Mouse (Mus musculus) midbrain, embryonic 11.5 days (tissue): ENCODE measurements around the gene Vmn1r14. TPM values are rescaled to one million over a fixed set of nuclear protein-coding genes. Genes with fewer than 3 reads are reported as not detected.
"Not testable (repeated sequence)": the region's sequence is repeated elsewhere in the genome, so short reads cannot be mapped to it uniquely, and the experiment has no call there.

Experiments
- ATAC-seq: fragments of 200-750 bp; cut with Nextera tagmentation; 2 replicates; pipeline ENCODE4 v1.8.0; 2017; ENCODE audit warnings: moderate TSS enrichment, moderate library complexity; ENCODE audit not compliant: low FRiP score
- DNase-seq: peaks from one replicate; pipeline ENCODE4 v3.0.0; 2015; ENCODE audit warnings: low spot score; ENCODE audit errors: missing footprints
- H3K27ac ChIP-seq: fragments of 300-500 bp; sonication (generic); 2 replicates; pipeline ENCODE4 v1.5.1; 2014; ENCODE audit warnings: low read depth, low read length
- H3K27me3 ChIP-seq: fragments of 300-500 bp; sonication (generic); 2 replicates; pipeline ENCODE4 v1.6.1; 2014; ENCODE audit warnings: mild to moderate bottlenecking, low read length, moderate library complexity, mixed read lengths; ENCODE audit not compliant: control insufficient read depth, insufficient read depth
- H3K36me3 ChIP-seq: fragments of 300-500 bp; sonication (generic); 2 replicates; pipeline ENCODE4 v1.6.1; 2014; ENCODE audit warnings: mild to moderate bottlenecking, low read length, moderate library complexity, mixed read lengths; ENCODE audit not compliant: control insufficient read depth, insufficient read depth
- H3K4me1 ChIP-seq: fragments of 300-500 bp; sonication (generic); 2 replicates; pipeline ENCODE4 v1.6.1; 2014; ENCODE audit warnings: low read length; ENCODE audit not compliant: control insufficient read depth, insufficient read depth
- H3K4me2 ChIP-seq: fragments of 300-500 bp; sonication (generic); 2 replicates; pipeline ENCODE4 v1.6.1; 2014; ENCODE audit warnings: mild to moderate bottlenecking, moderate library complexity
- H3K4me3 ChIP-seq: fragments of 300-500 bp; sonication (generic); 2 replicates; pipeline ENCODE4 v1.5.1; 2014; ENCODE audit warnings: low read depth, low read length
- H3K9ac ChIP-seq: fragments of 300-500 bp; sonication (generic); 2 replicates; pipeline ENCODE4 v1.6.1; 2014; ENCODE audit warnings: low read length
- H3K9me3 ChIP-seq: fragments of 300-500 bp; sonication (generic); 2 replicates; pipeline ENCODE4 v1.6.1; 2016; ENCODE audit warnings: low read length; ENCODE audit not compliant: control insufficient read depth
- whole genome bisulfite sequencing: fragments of 180-500 bp; shearing (Covaris S2); extraction: QIAGEN DNeasy Blood & Tissue Kit; methylation state at CpG from one replicate; pipeline ENCODE4 v1.1.7; 2014; 5-methylcytosine and 5-hydroxymethylcytosine counted together
- polyA plus RNA-seq: library from polyadenylated mRNA; unstranded; fragments of >200 nt; fragmentation: Nextera tagmentation; extraction: Ambion mirVana; gene quantifications from 2 replicates; pipeline ENCODE4 v1.2.1, GENCODE M21; 2014

The Vmn1r14 gene
- not detected in 2 replicates for polyA plus RNA-seq

DNA sequence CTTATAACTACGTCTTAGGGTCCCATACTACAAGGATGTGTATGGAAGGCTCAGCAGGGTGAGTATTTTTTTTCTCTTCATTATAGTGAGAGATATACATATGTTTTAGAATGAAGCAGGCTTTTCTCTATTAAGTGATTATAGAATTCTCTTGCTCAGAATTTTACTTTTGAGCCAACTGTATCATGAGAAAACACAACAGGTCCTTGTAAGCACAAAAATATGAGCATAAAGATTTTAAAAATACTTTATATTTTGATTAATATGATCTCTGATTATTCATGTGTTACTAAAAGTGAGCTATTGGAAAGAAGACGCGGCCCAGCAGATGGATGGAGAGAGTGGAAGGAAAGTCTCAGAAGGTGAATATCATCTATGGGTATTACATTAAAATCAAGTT, at the start of gene Vmn1r14:
TSS of gene Vmn1r14 (plus strand) at position 301 of the 400 bp plus-strand sequence.
- ATAC-seq = no peak
- Histone ChIP-seq H3K4me3 (no peak within 1 kb of the TSS), H3K9ac (no peak within 1 kb of the TSS), H3K36me3 (no peaks in the 10 kb centered on the region), H3K4me2 (no peak within 1 kb of the TSS), H3K4me1 (no peaks in the 10 kb centered on the region), H3K27ac (no peak within 1 kb of the TSS), H3K9me3 (no peaks in the 10 kb centered on the region), H3K27me3 (no peaks in the 10 kb centered on the region)
- DNase-seq = no peak
- 92% methylated on average over 3 of the region's 3 CpGs for WGBS

DNA sequence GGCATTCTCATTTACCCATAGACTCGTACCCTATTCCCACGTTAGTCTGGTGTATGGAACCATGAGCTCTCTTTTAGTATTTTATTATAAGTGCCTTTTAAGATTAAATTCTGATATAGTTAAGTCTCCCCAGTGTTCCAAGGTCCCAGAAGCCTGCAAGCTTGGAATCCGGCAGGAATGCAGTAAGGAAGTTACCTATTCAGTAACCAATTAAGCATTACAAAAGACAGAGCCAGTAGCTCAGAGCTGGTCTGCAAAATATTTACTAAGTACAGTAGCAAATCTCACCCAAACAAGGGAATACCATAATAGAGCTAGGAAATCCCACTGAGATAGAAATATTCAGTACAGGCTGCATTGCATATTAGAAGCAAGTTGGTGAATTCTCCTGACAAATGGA, 41.5 kb upstream of the Vmn1r14 start:
- H3K9ac ChIP-seq, H3K9me3 ChIP-seq, H3K27me3 ChIP-seq, H3K36me3 ChIP-seq, H3K4me1 ChIP-seq, H3K4me3 ChIP-seq, ATAC-seq, H3K27ac ChIP-seq, H3K4me2 ChIP-seq, DNase-seq: not testable (repeated sequence)
- WGBS = 58% methylated on average over 3 of the region's 3 CpGs

DNA sequence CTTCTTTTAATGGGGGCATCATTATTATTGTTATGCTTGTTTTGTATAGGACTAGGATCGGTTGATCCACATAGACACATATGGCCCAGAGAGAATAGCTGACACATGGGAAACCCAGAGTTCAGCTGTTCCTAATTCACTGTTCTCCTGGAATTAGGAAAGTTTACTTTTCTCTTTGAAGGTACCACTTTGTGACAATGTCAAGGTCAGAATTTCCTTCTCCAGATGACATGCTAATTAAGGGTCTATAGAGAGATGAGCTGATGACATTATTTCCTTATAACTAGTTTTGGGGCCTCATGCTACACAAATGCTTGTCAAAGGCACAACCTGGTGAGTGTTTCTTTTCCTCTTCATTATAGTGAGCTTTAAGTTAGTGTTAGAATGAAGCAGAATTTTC, 28.5 kb upstream of the Vmn1r14 start, which contains the start of gene Vmn1r13:
TSS of gene Vmn1r13 (plus strand) at position 301 of the 400 bp plus-strand sequence.
- H3K36me3 ChIP-seq, H3K27me3 ChIP-seq, H3K9me3 ChIP-seq, H3K27ac ChIP-seq, H3K4me3 ChIP-seq, H3K4me1 ChIP-seq, ATAC-seq, H3K4me2 ChIP-seq, DNase-seq, H3K9ac ChIP-seq: not testable (repeated sequence)
- WGBS = 88% methylated on average over 1 of the region's 1 CpGs

DNA sequence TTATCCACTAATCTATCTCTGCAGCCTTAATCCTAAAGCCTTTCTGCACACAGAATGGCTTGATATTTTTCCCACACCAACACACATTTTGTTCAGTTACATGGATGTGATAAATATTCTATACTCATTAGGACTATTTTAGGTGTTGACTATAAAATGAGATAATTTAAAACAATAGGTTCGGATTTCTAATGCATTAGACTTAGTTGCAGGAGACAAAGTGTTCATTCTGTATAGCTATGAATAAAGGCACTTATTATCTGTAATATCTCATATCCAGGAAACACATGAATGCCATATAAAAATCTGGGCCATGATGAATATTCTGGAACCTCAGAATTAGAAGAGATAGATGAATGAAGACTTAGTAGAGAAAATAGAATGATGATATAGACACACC, 26.2 kb downstream of the Vmn1r14 start, which contains the start of gene Vmn1r15:
TSS of gene Vmn1r15 (plus strand) at position 301 of the 400 bp plus-strand sequence.
- Histone ChIP-seq H3K4me2 (no peak within 1 kb of the TSS), H3K4me3 (no peak within 1 kb of the TSS), H3K27ac (no peak within 1 kb of the TSS), H3K27me3 (no peaks in the 10 kb centered on the region), H3K9ac (no peak within 1 kb of the TSS), H3K9me3 (no peaks in the 10 kb centered on the region), H3K4me1 (no peaks in the 10 kb centered on the region), H3K36me3 (no peaks in the 10 kb centered on the region)
- DNase-seq (no peak), ATAC-seq (no peak)
- WGBS = 82% methylated on average over 1 of the region's 1 CpGs

DNA sequence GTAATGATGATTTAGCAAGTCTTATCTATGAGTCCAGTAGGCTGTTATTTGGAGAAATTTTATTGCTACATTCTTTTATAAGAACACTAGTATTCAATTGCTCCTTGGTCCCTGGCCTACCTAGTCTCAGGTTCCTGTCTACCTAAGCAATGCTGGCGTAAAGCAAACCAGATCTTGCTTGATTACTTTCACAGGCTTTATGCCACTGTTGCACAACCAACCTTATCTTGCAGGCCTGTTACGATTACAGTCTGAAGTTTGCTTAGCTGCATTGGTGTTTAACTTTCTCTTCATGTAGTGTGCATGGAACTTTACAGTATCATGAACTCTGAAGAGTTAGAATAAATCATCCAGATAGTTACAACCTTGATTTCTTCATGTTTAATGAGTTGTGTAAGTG, 29.5 kb downstream of the Vmn1r14 start:
- H3K9me3 ChIP-seq = no peaks in the 10 kb centered on the region
- H3K4me1 ChIP-seq = no peaks in the 10 kb centered on the region
- no peaks in the 10 kb centered on the region for H3K36me3 ChIP-seq
- H3K9ac ChIP-seq = no peak overlapping the region
- ATAC-seq = no peak
- no peak overlapping the region for H3K4me2 ChIP-seq
- no peak for DNase-seq
- H3K27me3 ChIP-seq = no peaks in the 10 kb centered on the region
- H3K27ac ChIP-seq = no peak overlapping the region
- 87% methylated on average over 2 of the region's 2 CpGs for WGBS
- no peak overlapping the region for H3K4me3 ChIP-seq

DNA sequence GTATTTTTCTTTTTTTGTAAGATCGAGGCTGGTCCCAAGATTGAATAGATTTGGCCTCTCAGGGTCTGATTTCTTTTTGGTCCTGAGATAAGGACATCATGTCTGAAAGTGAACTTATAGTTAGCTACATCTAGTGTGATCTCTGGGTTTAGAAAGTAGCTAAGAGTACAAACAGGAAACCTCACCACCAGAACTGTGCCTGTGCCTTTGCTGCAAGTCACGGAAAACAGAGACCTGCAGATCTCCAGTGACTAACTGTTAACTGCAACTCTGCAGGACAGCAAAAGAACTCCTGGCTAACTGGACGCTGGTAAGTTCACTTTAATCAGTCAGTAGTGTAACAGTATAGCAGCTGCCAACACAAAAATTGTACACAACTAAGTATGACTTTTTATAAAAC, 40.4 kb downstream of the Vmn1r14 start:
- DNase-seq (no peak), ATAC-seq (no peak)
- Histone ChIP-seq H3K27me3 (no peaks in the 10 kb centered on the region), H3K9me3 (no peaks in the 10 kb centered on the region), H3K27ac (no peak overlapping the region), H3K36me3 (no peaks in the 10 kb centered on the region), H3K4me1 (no peaks in the 10 kb centered on the region), H3K9ac (no peak overlapping the region), H3K4me2 (no peak overlapping the region), H3K4me3 (no peak overlapping the region)
- 79% methylated on average over 3 of the region's 3 CpGs for WGBS

DNA sequence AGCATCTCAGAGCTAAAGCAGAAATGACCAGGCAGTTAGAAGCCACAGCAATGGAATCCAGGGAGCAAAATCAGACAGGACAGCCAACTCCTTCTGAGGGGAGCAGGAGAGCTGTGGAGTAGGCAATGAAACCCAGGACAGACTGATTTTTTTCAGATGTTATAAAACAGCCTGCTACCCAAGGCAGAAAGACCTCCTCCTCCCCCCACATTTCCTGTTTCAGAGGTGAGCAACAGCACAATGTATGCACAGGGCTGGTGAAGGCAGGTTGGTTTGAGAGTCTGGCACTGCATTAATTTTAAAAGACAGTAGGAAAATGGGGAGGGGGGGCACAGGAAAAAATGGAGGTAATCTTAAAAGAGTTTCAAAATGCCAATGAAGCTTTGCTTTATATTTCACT, 41.0 kb downstream of the Vmn1r14 start:
- DNase-seq (no peak), ATAC-seq (no peak)
- Histone ChIP-seq H3K4me1 (no peaks in the 10 kb centered on the region), H3K4me3 (no peak overlapping the region), H3K27me3 (no peaks in the 10 kb centered on the region), H3K9ac (no peak overlapping the region), H3K27ac (no peak overlapping the region), H3K9me3 (no peaks in the 10 kb centered on the region), H3K4me2 (no peak overlapping the region), H3K36me3 (no peaks in the 10 kb centered on the region)

DNA sequence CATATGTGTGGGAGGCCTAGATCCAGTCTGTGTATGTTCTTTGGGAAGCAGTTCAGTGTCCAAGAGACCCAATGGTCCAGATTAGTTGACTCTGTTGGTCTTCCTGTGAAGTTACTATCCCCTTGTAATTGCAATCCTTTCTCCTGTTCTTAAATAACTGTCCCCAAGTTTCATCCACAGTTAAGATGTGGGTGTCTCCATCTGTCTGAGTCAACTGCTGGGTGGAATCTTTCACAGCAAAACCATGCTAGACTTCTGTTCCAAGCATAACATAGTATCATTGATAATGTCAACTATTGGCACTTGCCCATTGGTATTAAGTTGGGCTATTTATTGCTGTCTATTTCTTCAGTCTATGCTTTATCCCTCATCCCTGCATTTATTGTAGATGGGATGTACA, 47.5 kb downstream of the Vmn1r14 start:
- Histone ChIP-seq H3K4me2 (no peak overlapping the region), H3K36me3 (no peaks in the 10 kb centered on the region), H3K9me3 (no peaks in the 10 kb centered on the region), H3K9ac (no peak overlapping the region), H3K4me3 (no peak overlapping the region), H3K27ac (no peak overlapping the region), H3K27me3 (no peaks in the 10 kb centered on the region), H3K4me1 (no peaks in the 10 kb centered on the region)
- ATAC-seq (no peak), DNase-seq (no peak)
